Mouse (Mus musculus) T-cell, adult 2 months (primary cell): Measurements from ENCODE around the gene Drd1.
A peak's percentile ranks its signal among the peaks of the same experiment; 100 is the strongest.

Source experiments
- DNase-seq: peaks from one replicate; pipeline ENCODE4 v3.0.0; 2022; ENCODE audit warnings: low spot score

Drd1 gene

DNA sequence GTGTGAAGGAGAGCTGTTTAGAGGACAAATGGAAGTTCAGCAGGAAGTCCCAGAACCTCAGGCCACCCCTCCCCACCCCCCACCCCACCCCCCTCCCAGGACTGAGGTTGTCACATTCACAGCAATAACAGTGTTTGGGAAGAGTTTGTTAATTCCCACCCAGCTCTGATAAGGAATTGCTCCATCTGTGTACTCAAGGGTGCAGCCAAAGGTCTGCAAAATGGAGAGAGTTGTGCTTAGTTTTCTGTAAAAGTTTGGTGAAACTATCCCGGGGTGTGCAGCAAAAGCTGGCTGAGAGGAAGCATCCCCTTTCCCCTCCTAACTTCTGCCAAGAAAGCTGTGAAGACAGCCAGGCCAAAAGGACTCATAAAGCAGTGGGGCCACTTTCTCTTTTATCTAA, 17.6 kb upstream of the Drd1 start:
- no peak for DNase-seq

- no peak for DNase-seq
Measured at GRCm38 (mm10) chr13:54072526-54073057, 17.1 kb upstream of the Drd1 start.

DNA sequence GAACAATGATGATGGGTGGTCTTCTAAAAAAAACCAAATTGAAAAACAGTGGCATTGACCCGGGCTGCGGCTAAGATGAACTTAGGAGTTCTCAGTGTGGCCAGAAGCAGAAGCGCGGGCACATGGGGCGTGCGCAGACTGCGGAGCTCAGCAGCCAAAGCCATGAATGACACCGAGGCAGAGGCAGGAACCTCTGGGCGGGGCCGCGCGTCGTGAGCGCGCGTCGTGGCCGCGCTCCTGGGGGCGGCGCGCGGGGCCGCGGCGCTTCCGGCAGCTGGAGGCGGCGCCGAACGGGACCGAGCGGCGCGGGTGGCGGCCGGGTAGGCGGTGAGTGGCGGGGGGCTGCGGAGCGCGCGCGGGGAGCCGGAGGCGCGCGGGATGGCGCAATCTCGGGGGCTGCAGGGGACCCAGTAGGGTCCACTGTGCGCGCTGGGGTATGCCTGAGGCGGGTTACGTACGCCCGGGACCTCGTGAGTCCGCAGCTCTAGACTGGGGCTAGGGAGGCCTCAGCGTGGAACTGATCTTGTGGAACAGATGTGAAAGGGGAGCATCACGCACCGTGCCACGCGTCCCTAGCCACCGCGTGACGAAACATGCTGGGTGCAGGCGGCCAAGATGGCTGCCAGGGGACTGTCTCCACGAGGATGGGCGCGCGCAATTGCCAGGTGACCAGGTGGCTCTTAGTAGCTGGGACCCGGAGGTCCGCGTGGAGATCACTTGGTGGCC, 16.3 kb upstream of the Drd1 start, which contains the start of gene Sfxn1:
TSS of gene Sfxn1 (plus strand) at position 264 of the 726 bp plus-strand sequence.
- peak; percentile 83 for DNase-seq

GRCm38 (mm10) chr13:54071011-54071410, 15.5 kb upstream of the Drd1 start:
- no peak for DNase-seq

GRCm38 (mm10) chr13:54067617-54068166, 12.2 kb upstream of the Drd1 start:
- no peak for DNase-seq

GRCm38 (mm10) chr13:54066081-54066746, 10.7 kb upstream of the Drd1 start:
- no peak for DNase-seq

- DNase-seq: no peak
Measured at GRCm38 (mm10) chr13:54063292-54063691, 7.8 kb upstream of the Drd1 start.

DNA sequence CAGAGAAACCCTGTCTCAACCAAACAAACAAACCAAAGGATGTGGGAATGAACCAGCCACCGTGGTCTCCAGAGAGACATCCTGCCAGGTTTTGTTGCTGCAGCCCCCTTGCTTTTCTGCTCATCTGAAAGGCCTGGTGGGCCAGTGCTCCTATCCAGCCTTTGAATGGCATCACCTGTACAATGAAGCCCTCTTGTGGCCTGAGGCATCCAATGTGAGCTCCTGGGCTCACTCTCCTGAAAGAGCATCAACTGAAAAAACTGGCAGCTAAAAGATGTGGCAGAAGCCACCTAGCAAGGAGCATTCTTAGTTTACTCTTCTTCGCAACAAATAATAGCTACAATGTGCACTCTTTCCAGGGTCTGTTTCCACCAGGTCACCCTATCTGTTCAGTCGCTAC, 6.6 kb upstream of the Drd1 start:
- DNase-seq: no peak

- no peak for DNase-seq
Measured at GRCm38 (mm10) chr13:54054962-54055361, 543 bp downstream of the Drd1 start.

DNA sequence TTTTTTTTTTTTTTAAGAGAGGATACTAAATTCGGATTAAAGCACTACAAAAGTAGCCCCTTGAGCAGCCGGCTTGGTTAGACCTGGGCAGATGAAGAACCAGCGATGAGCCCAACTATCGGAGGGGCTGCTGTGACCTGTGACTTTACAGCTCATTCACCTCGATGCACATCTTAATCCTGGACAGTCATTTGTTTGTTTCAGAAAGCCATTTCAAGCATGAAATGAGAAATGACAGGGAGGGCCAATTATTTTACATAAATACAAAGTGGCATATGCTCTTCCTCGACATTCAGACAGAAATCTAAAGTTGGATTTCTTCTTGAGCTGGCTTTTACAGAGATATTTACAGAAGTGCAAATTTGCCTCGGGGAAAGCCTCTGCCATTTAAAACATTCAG, 3.9 kb downstream of the Drd1 start:
- DNase-seq: no peak

- DNase-seq: no peak
Measured at GRCm38 (mm10) chr13:54048679-54049352, 6.7 kb downstream of the Drd1 start.

GRCm38 (mm10) chr13:54040256-54040655, 15.2 kb downstream of the Drd1 start:
- DNase-seq: no peak

DNA sequence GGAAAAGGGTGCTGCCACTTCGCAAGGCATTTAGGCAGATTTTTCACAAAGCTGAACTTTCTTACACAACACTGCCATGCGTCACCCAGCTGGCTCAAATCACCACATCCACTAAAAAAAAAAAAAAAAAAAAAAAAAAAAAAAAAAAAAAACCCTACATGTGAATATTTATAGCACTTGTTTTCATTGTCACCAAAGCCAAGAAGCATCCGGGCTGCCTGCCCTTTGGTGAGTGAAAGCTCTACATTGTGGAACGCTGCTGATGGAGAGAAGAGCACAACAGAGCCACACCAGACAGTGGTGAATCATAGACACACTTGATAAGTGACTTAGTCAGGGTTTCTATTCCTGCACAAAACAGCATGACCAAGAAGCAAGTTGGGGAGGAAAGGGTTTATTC, 17.6 kb downstream of the Drd1 start:
- DNase-seq: no peak

- DNase-seq: no peak
Measured at GRCm38 (mm10) chr13:54035541-54035940, 20.0 kb downstream of the Drd1 start.

GRCm38 (mm10) chr13:54033653-54034052, 21.9 kb downstream of the Drd1 start:
- DNase-seq: no peak

GRCm38 (mm10) chr13:54027079-54027478, 28.4 kb downstream of the Drd1 start:
- no peak for DNase-seq

GRCm38 (mm10) chr13:54023311-54023710, 32.2 kb downstream of the Drd1 start:
- DNase-seq: no peak

- no peak for DNase-seq
Measured at GRCm38 (mm10) chr13:54008716-54009115, 46.8 kb downstream of the Drd1 start.
